Mouse (Mus musculus): ENCODE measurements around the gene Pik3cg.

Pik3cg gene

GRCm38 (mm10) chr12:32141766-32142165, 66.7 kb downstream of the Pik3cg start:
- DNase-seq = no peak

GRCm38 (mm10) chr12:32138831-32139230, 69.6 kb downstream of the Pik3cg start:
- DNase-seq = peak; percentile 93

GRCm38 (mm10) chr12:32138362-32138761, 70.1 kb downstream of the Pik3cg start:
- DNase-seq = peak; percentile 95

- no peak for DNase-seq
These were observed 70.9 kb downstream of the Pik3cg start for GRCm38 (mm10) chr12:32137542-32137941.

- no peak for DNase-seq
These were observed 80.6 kb downstream of the Pik3cg start for GRCm38 (mm10) chr12:32127599-32128507.

GRCm38 (mm10) chr12:32127158-32127557, 81.3 kb downstream of the Pik3cg start:
- DNase-seq = no peak

GRCm38 (mm10) chr12:32124456-32124855, 84.0 kb downstream of the Pik3cg start:
- no peak for DNase-seq

GRCm38 (mm10) chr12:32124030-32124429, 84.4 kb downstream of the Pik3cg start:
- no peak for DNase-seq

- DNase-seq = peak; percentile 97
These were observed 84.9 kb downstream of the Pik3cg start for GRCm38 (mm10) chr12:32123559-32123958.
